Mouse (Mus musculus): ENCODE data around the gene Ankub1.
A peak's percentile ranks its signal among the peaks of the same experiment; 100 is the strongest.

The Ankub1 gene

DNA sequence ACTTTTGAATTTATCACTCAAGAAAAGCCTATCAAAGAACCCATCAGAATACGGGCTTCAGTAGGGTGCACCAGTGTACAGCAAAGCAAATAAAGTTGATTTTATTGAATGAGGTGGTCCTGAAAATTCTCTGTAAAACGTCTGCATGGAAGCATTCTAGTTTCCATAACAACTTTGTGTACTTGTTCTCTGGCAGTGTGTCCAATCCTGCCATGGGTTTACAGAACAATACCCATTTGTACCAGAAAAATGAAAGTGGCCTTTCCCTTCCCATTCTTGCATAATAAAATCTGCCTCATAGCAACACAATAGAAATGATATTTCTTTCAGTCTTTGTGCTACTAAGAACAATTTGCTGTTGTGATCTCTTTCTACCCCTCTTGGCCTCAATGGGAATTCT, at the start of gene Ankub1:
Gene Ankub1 (minus strand): TSS at position 81 of the 400 bp plus-strand sequence.
- DNase-seq, result no peak

DNA sequence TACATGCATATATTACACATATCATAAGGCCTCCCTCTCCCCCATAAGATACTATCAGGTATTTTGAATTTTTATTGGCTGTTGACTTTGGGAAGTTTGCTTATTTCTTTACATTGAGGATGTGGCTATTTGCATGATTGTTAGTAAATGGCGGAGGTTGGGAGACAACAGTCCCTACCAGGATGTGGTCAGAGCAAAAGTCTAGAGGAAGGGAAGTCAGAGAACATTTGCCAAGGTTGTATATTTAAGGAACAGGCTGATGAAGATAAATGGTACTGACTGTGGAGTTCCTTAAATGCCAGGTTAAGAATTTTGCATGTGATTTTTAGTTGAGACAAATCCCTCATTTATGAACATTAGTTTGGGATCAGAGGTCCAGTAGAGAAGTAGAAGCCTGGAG, 47.2 kb upstream of the Ankub1 start:
- DNase-seq, result no peak

DNA sequence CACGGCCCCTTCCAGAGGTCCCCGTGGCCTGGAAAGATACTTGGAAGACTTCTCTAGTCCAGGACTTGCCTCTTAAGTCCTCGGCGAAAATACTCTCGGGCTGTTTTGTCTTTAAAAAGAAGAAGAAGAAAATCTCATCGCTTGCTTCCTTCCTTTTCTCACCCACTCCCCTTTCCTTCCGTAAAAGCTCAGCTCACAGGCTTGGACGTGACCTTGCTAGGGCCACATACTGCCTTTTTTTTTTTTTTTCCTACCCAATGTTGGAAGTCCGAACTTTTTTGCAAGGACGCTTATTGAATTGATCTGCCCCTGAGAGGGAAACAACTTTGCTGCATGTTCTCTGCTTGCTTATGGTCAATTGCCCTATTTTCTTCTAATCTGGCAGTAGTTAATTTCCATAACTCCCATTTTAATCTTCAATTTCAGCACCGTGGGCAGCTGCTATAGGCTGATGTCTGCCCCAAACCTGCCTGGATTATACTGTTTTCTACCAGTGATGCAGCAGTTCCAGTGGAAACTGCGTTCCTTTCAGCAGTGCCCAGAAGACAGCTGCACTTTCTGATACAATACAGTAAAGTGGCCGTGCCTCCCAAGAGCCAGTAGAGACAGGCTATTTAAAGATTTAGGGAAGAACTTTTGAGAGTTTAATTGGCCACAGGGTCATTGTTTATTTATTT, 44.0 kb upstream of the Ankub1 start:
- no peak for DNase-seq

DNA sequence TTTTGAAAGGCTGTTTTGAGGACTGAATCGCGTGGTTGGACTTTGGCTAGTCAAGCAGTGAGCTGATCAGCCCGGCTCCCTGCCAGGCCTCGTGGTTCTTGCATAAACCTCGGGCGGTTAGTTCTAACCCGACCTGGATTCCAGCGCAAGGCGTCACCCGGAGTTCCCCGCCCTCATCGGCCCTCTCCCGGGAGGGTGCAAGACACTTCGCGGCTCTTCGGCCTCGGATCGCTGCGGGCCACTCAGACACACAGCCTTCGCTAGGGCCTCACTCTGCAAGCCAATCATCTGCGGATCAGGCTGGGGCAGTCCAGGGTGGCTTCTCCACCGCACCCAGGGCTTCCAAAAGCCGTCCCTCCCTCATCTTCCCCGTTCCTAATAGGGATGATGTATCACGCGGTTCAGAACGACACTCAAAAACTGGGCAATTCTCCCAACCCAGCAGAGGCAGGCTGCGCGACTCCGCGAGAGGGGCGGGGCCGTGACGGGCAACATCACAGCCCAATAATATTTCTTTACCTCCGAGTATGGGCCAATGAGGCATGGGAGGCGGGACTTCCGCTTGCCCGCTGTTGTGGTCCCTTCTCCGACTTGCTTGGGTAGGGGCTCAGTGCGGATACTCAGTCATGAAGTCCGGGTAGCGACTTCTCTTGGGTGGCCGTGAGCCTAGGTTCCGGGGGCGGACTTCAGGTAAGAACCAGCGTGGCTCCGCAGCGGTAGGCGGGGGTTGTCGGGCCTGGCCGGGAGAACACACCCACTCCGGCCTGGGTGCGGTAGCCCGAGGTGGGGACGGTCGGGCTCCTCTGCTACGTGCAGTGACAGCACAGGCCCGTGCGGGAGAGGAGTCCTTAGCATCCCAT, 43.1 kb upstream of the Ankub1 start, which contains the start of gene Rnf13:
Gene Rnf13 (plus strand): TSS at position 552 of the 860 bp plus-strand sequence.
- DNase-seq, result peak; percentile 95

DNA sequence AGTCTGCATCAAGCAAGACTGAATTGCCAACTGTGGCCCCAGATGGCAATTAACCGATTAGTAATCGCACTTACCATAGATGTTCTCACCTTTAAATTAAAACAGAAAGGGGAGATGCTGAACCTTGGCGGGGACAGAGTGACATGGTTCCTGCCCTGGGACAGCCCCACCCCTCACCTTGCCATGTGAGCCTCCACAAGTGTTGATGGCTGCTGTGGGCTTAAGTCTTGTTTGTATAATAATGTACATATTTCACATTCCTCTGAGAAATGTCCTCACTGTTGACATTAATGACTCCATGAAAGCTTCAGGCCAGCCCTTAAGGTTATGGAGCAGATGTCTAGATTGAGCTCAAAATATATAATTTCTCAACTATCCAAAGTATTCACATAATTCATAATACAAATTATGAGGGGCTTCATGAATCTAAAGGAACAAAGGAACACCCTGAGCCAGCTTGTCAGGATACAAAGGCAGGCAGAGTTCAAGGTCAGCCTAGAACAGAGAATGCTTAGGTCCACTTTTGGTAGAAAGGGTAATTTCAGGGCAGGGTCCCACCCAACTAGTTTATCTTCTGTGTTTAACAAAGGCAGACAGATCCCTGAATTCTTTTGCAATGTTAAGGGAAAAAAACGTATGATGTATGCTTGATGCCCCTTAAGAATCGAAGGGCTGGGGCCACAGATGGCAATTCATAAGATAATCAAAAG, 39.8 kb upstream of the Ankub1 start:
- no peak for DNase-seq

DNA sequence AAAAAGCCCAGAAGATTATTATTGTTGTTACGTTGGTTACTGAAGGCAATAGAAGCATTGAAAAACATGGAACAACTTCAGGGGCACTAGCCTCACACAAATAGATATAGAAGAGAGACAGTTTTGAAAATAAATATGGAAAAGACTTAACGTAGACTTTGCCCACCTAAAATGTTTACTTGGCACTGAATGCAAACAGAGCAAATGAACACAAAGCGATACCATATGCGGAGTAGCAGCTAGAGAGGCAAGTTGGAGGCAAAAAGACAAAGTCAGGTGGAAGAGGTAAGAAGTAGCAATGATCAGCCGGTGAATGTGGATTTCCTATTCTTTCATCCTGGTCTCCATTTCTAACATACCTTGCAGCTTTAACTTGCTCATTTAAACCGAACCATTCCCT, 21.6 kb upstream of the Ankub1 start:
- DNase-seq, result no peak

GRCm38 (mm10) chr3:57696779-57697178, 4.2 kb upstream of the Ankub1 start:
- no peak for DNase-seq

DNA sequence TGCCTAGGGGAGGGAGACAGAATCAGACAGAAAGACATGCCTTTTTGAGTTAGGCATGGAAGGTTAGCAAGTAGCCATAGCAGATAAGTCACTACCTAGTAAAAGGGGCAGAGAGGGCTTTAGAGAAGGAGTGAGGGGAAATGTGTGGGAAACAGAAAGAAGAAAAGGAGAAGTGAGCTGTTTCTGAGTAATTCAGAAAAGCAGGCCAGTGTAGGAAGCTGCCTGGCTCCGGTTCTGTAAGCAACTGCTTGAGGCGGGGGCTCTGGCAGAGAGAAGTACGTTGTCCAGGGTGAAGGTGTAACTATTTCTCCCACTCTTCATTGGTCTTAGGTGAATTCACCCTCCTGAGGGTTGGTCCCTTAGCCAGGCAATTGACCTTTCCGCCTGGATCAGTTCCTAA, 3.6 kb upstream of the Ankub1 start:
- no peak for DNase-seq

DNA sequence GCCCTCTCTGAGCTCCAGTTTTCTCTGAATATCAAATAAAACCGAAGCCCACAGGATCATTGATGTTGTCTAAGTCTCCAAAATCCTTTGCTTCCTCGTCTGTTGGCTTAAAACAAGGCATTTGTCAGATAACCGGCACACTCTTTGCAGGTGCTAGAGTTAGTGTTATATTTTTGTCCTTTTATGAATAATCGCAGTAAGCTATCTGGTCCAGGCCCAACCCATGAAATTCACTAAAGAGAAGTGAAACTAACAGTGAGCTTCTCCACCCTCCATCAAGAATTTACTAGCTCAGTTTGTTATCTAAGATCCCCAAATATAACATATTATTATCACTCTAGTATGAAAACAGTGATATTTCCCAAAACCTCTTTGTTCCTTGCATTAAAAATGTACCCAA, 827 bp downstream of the Ankub1 start:
- no peak for DNase-seq

DNA sequence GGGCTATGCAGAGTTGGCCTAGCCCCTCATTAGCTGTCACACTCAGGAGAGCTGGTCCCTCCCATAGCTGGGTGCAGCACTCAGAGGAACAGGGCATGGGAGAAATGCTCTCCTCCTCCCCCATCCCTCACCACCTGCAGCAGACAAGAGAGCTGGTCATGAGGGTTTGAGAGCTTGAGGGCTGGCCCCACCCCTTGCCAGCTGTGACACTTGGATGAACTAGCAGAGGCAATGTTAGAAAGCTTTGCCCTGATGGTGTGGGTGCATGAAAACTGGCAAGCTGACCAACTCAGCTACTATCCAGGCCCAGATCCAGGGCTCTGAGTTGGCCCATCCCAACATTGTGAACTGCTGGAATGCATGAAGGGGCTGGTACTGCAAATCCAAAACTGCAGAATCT, 14.8 kb downstream of the Ankub1 start:
- DNase-seq, result no peak

GRCm38 (mm10) chr3:57674075-57674474, 18.5 kb downstream of the Ankub1 start:
- DNase-seq, result no peak

DNA sequence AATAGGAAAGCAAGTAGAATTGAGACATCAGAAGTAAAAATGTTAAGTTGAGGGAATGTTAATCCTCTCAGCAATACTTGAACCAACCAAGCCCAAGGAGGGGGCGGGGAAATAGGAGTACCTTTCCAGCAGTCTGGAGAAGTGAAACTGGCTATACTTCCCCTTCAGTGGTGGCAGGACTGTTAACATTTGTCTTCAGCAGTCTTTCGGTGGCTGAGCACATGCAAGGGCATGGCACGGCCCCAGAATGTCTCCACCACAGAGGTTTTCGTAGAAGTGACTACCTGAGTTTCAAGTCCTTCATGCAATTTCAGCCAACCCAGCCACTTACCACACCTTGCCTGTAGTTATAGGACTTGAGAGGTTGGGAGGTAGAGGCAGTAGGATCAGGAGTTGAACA, 19.0 kb downstream of the Ankub1 start:
- DNase-seq, result no peak

- DNase-seq, result peak; percentile 53
These were observed 25.4 kb downstream of the Ankub1 start for GRCm38 (mm10) chr3:57667054-57667723.

- no peak for DNase-seq
These were observed 26.7 kb downstream of the Ankub1 start for GRCm38 (mm10) chr3:57665880-57666279.

DNA sequence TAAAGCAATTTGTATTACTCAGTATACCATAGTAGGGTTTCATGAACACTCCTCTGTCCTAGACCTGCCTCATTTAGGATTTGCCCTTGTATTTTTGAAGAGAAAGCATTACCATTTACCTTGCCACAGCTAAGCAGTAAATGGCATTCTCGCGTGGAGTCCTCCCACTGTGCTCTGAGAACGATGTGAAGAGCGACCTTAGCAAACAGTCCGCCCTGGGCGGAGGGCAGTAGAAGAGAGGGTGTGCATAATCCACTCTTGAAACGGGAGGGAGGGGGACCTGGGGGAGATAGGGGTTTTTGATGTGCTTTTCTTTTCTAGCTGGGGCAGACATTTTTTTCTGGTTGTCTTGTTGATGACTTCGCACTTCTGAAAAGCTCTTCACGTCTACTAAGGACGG, 27.9 kb downstream of the Ankub1 start:
- no peak for DNase-seq

DNA sequence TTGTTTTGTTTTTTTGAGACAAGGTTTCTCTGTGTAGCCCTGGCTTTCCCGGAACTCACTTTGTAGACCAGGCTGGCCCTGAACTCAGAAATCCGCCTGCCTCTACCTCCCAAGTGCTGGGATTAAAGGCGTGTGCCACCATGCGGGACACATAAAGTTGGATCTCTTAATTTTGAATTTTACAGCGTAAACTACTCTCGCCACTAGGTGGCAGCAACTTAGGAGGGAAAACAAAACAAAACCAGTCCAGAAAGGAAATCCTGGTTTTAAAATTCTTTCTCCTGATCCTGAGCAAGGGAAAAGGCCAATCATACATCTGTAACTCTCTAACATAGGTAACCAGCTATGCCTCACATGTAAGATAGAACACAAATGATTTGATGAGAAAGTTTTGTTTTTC, 28.9 kb downstream of the Ankub1 start:
- no peak for DNase-seq

GRCm38 (mm10) chr3:57658608-57659007, 34.0 kb downstream of the Ankub1 start:
- no peak for DNase-seq

DNA sequence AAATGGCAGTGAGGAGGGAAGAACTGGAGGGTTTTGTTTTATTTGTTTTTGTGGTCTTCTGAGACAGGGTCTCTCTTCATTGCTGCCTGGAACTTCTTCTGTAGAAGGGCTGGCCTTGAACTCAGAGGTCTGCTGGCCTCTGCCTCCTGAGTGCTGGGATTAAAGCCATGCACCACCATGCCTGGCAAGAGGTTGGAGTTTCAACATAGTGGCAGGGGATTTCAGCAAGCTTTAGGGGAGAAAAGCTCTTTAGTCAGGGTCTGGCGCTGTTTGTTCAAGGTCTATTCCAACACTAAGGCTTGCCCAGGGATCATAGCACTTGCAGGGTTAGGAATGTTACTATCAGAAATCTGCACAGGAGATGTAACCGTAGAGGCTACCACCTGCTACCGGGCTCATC, 39.0 kb downstream of the Ankub1 start:
- no peak for DNase-seq

- DNase-seq, result no peak
These were observed 40.1 kb downstream of the Ankub1 start for GRCm38 (mm10) chr3:57652485-57652884.

- no peak for DNase-seq
These were observed 40.7 kb downstream of the Ankub1 start for GRCm38 (mm10) chr3:57651865-57652259.

GRCm38 (mm10) chr3:57651231-57651864, 41.3 kb downstream of the Ankub1 start, which contains the start of gene Commd2:
Commd2 (minus strand) TSS chr3:57651715.
- DNase-seq, result peak; percentile 86

DNA sequence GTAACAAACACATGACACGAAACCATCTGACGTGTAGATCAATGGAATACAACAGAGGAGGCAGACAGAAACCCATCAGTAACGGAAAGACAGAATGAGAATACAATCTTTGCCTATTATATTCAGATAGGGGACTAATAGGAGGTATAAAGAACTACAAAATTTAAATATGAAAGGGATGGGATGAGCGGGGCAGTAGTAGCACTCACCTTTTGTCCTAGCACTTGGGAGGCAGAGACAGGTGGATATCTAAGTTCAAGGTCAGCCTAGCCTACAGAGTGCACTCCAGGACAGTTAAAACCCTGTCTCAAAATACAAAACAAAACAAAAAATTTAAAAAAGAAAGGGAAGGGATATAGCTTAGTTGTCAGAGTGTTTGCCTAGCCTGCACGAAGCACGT, 49.4 kb downstream of the Ankub1 start:
- no peak for DNase-seq

DNA sequence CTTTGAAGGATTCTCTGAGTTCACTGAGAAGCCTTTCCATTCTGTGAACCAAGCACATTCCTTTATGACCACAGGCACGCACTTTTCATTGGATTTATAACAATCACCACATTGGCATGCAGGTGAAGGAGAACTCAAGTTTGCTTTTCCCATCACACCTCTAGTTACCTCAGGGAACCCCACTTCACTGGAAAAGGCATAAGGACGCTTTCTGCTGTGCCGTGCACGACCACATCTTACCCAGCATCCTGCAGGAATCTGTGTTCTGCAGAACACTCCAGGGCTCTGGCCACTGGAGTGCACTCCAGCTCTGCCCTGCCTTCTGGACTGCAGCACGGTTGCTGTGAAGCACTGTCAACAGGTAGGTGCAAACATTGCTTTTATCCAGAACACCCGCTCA, 55.0 kb downstream of the Ankub1 start:
- no peak for DNase-seq

All from cerebellum, adult 11 months (tissue).